Mouse (Mus musculus) CH12.LX (cell line): Measurements from ENCODE around the gene Vps53. TPM values are rescaled to one million over a fixed set of nuclear protein-coding genes. Genes with fewer than 3 reads are reported as not detected.

Experiments used
- DNase-seq: peaks from one replicate; pipeline ENCODE4 v3.0.0-alpha.2; 2013; ENCODE audit errors: extremely low read depth
- H3K27ac ChIP-seq: 2 replicates; pipeline ENCODE4 v1.5.1; 2012; ENCODE audit warnings: low read depth, mild to moderate bottlenecking, control low read depth, moderate library complexity; ENCODE audit not compliant: insufficient read depth
- H3K27me3 ChIP-seq: replicated peaks from 2 replicates; pipeline ENCODE3; 2012; ENCODE audit warnings: inconsistent platforms
- H3K36me3 ChIP-seq, 2 experiments: replicated peaks in 1 of 2; 2 replicates each; pipeline versions ENCODE3 to v1.6.1; 2012; ENCODE audit warnings: inconsistent platforms in 1 of 2, low read length in 1 of 2, mild to moderate bottlenecking in 1 of 2, mixed read lengths in 1 of 2, moderate library complexity in 1 of 2; ENCODE audit not compliant: control insufficient read depth in 1 of 2, insufficient read depth in 1 of 2
- H3K4me1 ChIP-seq, 2 experiments: 2 replicates each; pipeline ENCODE4 v1.6.1; 2012; ENCODE audit warnings: inconsistent platforms in 1 of 2, moderate library complexity in 1 of 2; ENCODE audit not compliant: insufficient read depth in 2 of 2, control insufficient read depth in 1 of 2
- H3K4me2 ChIP-seq: 2 replicates; pipeline ENCODE4 v1.6.1; 2012; ENCODE audit warnings: low read depth, mild to moderate bottlenecking, control low read depth; ENCODE audit not compliant: poor library complexity, insufficient read depth, severe bottlenecking
- H3K4me3 ChIP-seq, 3 experiments: fragments of 150-350 bp in 1 of 3; sonication (generic) in 1 of 3; replicated peaks in 1 of 3; 2 replicates each; pipeline versions ENCODE3 to v1.5.1; 2011 to 2012; ENCODE audit warnings: low read depth in 2 of 3, low read length in 2 of 3, mild to moderate bottlenecking in 2 of 3, moderate library complexity in 2 of 3, control low read depth in 1 of 3, improper control_type of control experiment in 1 of 3, inconsistent platforms in 1 of 3, mixed read lengths in 1 of 3; ENCODE audit not compliant: poor library complexity in 1 of 3
- H3K79me2 ChIP-seq: replicated peaks from 2 replicates; pipeline ENCODE4 v1.6.1; 2012; ENCODE audit warnings: mild to moderate bottlenecking, moderate library complexity; ENCODE audit not compliant: control insufficient read depth, poor library complexity, insufficient read depth, severe bottlenecking; ENCODE audit errors: extremely low read depth
- H3K9ac ChIP-seq: 2 replicates; pipeline ENCODE4 v1.6.1; 2012; ENCODE audit warnings: low read depth, mild to moderate bottlenecking, control low read depth, moderate library complexity; ENCODE audit not compliant: insufficient read depth
- H3K9me3 ChIP-seq: replicated peaks from 2 replicates; pipeline ENCODE3; 2012; ENCODE audit warnings: low read length, inconsistent platforms, mixed read lengths
- BHLHE40 ChIP-seq: IDR thresholded peaks from 2 replicates; pipeline ENCODE4 v1.6.1; 2011; ENCODE audit warnings: mild to moderate bottlenecking, low read depth, low read length, improper control_type of control experiment
- CHD1 ChIP-seq: IDR thresholded peaks from 2 replicates; pipeline ENCODE4 v1.6.1; 2012; ENCODE audit warnings: low read depth, low read length, improper control_type of control experiment, inconsistent platforms
- CHD2 ChIP-seq: IDR thresholded peaks from 2 replicates; pipeline ENCODE4 v1.6.1; 2011; ENCODE audit warnings: low read length, improper control_type of control experiment
- CTCF ChIP-seq, 2 experiments: IDR thresholded peaks in 1 of 2; conservative IDR thresholded peaks in 1 of 2; 2 replicates each; pipeline ENCODE4 v1.5.1; 2011 to 2012; ENCODE audit warnings: low read depth in 2 of 2, low read length in 2 of 2, improper control_type of control experiment in 1 of 2, inconsistent platforms in 1 of 2, mild to moderate bottlenecking in 1 of 2, moderate library complexity in 1 of 2
- E2F4 ChIP-seq: IDR thresholded peaks from 2 replicates; pipeline ENCODE4 v1.6.1; 2011; ENCODE audit warnings: low read depth, low read length, improper control_type of control experiment; ENCODE audit not compliant: insufficient replicate concordance
- ETS1 ChIP-seq: conservative IDR thresholded peaks from 2 replicates; pipeline ENCODE4 v1.6.1; 2012; ENCODE audit warnings: low read depth, mild to moderate bottlenecking, inconsistent platforms, low read length, improper control_type of control experiment, moderate library complexity
- GABPA ChIP-seq: IDR thresholded peaks from 2 replicates; pipeline ENCODE4 v1.6.1; 2012; ENCODE audit warnings: low read depth, low read length, improper control_type of control experiment, inconsistent platforms; ENCODE audit not compliant: insufficient replicate concordance
- HCFC1 ChIP-seq: IDR thresholded peaks from 2 replicates; pipeline ENCODE4 v1.6.1; 2012; ENCODE audit warnings: low read depth, mild to moderate bottlenecking, inconsistent platforms, low read length, improper control_type of control experiment
- IRF4 ChIP-seq: IDR thresholded peaks from 2 replicates; pipeline ENCODE4 v1.6.1; 2014; ENCODE audit warnings: low read depth, mild to moderate bottlenecking, inconsistent platforms, low read length, improper control_type of control experiment
- MAX ChIP-seq: IDR thresholded peaks from 2 replicates; pipeline ENCODE4 v1.6.1; 2011; ENCODE audit warnings: low read length, improper control_type of control experiment
- MXI1 ChIP-seq: IDR thresholded peaks from 2 replicates; pipeline ENCODE4 v1.6.1; 2011; ENCODE audit warnings: mild to moderate bottlenecking, low read depth, low read length, improper control_type of control experiment
- MYC ChIP-seq: IDR thresholded peaks from 2 replicates; pipeline ENCODE4 v1.6.1; 2011; ENCODE audit warnings: low read depth, mild to moderate bottlenecking, improper control_type of control experiment, low read length
- NELFE ChIP-seq: IDR thresholded peaks from 2 replicates; pipeline ENCODE4 v1.6.1; 2011; ENCODE audit warnings: low read depth, low read length, improper control_type of control experiment
- PAX5 ChIP-seq: IDR thresholded peaks from 2 replicates; pipeline ENCODE4 v1.6.1; 2012; ENCODE audit warnings: low read length, inconsistent platforms, mixed read lengths
- POLR2AphosphoS2 ChIP-seq: IDR thresholded peaks from 2 replicates; pipeline ENCODE4 v1.6.1; 2011; ENCODE audit warnings: low read depth, low read length, improper control_type of control experiment
- SIN3A ChIP-seq: IDR thresholded peaks from 2 replicates; pipeline ENCODE4 v1.6.1; 2012; ENCODE audit warnings: low read length, improper control_type of control experiment, inconsistent platforms
- TCF12 ChIP-seq: IDR thresholded peaks from 2 replicates; pipeline ENCODE4 v1.6.1; 2014; ENCODE audit warnings: low read depth, mild to moderate bottlenecking, inconsistent platforms, low read length, improper control_type of control experiment
- UBTF ChIP-seq: IDR thresholded peaks from 2 replicates; pipeline ENCODE4 v1.6.1; 2012; ENCODE audit warnings: low read depth, mild to moderate bottlenecking, inconsistent platforms, low read length, improper control_type of control experiment, moderate library complexity
- USF1 ChIP-seq: IDR thresholded peaks from 2 replicates; pipeline ENCODE4 v1.6.1; 2014; ENCODE audit warnings: low read depth, mild to moderate bottlenecking, inconsistent platforms, low read length, improper control_type of control experiment
- USF2 ChIP-seq: conservative IDR thresholded peaks from 2 replicates; pipeline ENCODE4 v1.6.1; 2011; ENCODE audit warnings: low read depth, low read length, improper control_type of control experiment
- ZC3H11A ChIP-seq: IDR thresholded peaks from 2 replicates; pipeline ENCODE4 v1.6.1; 2012; ENCODE audit warnings: low read depth, mild to moderate bottlenecking, inconsistent platforms, low read length, improper control_type of control experiment
- ZMIZ1 ChIP-seq: IDR thresholded peaks from 2 replicates; pipeline ENCODE4 v1.6.1; 2012; ENCODE audit warnings: low read depth, mild to moderate bottlenecking, inconsistent platforms, low read length, improper control_type of control experiment
- dilution Hi-C: fragments of 300-500 bp; cut with MboI; formaldehyde crosslinking; loops from 2 replicates; pipeline ENCODE4 v1.14.3; 2020; ENCODE audit warnings: low sequenced_read_pairs; ENCODE audit not compliant: extremely low pct_unique_long_range_greater_than_20kb, extremely low pct_ligation_motif_present
- in situ Hi-C: fragments of 300-500 bp; cut with MboI; formaldehyde crosslinking; loops from 3 replicates; pipeline ENCODE4 v1.14.3; 2019; ENCODE audit warnings: low sequenced_read_pairs, low pct_ligation_motif_present, low pct_unique_long_range_greater_than_20kb, mixed read lengths
- polyA plus RNA-seq: library from polyadenylated mRNA; unstranded; fragments of >175 nt; gene quantifications from 2 replicates; pipeline ENCODE4 v1.2.1, GENCODE M21; 2012; ENCODE audit warnings: low read depth; ENCODE audit not compliant: insufficient read length
- total RNA-seq, 2 experiments: library from RNA; depleted of rRNA; stranded (reverse); fragments of 300-350 nt in 1 of 2; fragments of >200 nt in 1 of 2; gene quantifications; 2 replicates each; pipeline ENCODE4 v1.2.3; 2012 to 2014

Gene Vps53
- total and polyA plus RNA-seq, 3 experiments: 56.1 to 70.7 (median 62.2) TPM

GRCm38 (mm10) chr11:76037581-76038294, 141.7 kb downstream of the Vps53 start:
- no peaks in the 10 kb centered on the region for H3K36me3 ChIP-seq
- DNase-seq: no peak
- in situ Hi-C loops: no loop called here
- no peaks in the 10 kb centered on the region for H3K9me3 ChIP-seq
- H3K79me2 ChIP-seq: no peaks in the 10 kb centered on the region
- no peak overlapping the region for H3K4me2 ChIP-seq
- dilution Hi-C loops: no loop called here
- H3K4me1 ChIP-seq: no peaks in the 10 kb centered on the region
- TF ChIP-seq ZC3H11A: no peak
- no peak for TF ChIP-seq USF1
- no peak for TF ChIP-seq NELFE
- no peak for TF ChIP-seq ZMIZ1
- no peak for TF ChIP-seq MYC
- TF ChIP-seq IRF4: no peak
- TF ChIP-seq CHD1: no peak
- TF ChIP-seq POLR2AphosphoS2: no peak
- TF ChIP-seq UBTF: no peak
- TF ChIP-seq BHLHE40: no peak
- no peak for TF ChIP-seq HCFC1
- no peak for TF ChIP-seq MXI1
- TF ChIP-seq E2F4: no peak
- no peak for TF ChIP-seq PAX5
- no peak overlapping the region for H3K9ac ChIP-seq
- no peak overlapping the region for H3K4me3 ChIP-seq
- H3K27me3 ChIP-seq: peaks cover 7% of the 10 kb centered on the region
- H3K27ac ChIP-seq: no peak overlapping the region

- no peak for TF ChIP-seq MAX
- no peak for TF ChIP-seq SIN3A
- TF ChIP-seq UBTF: no peak
- no peak for TF ChIP-seq ETS1
- no peak for TF ChIP-seq ZMIZ1
- TF ChIP-seq USF1: no peak
- TF ChIP-seq TCF12: no peak
- no peak for TF ChIP-seq CTCF (conservative IDR thresholded peaks at IDR 0.05 in 1 of 2, IDR thresholded peaks at IDR 0.05 in 1 of 2; ENCODE audit: low read depth in 2 of 2, low read length in 2 of 2)
- TF ChIP-seq CHD2: no peak
- no peak for TF ChIP-seq USF2
- TF ChIP-seq IRF4: no peak
- no peak for TF ChIP-seq NELFE
- TF ChIP-seq GABPA: no peak
- TF ChIP-seq, all 38 proteins: peak for 0
- Histone ChIP-seq H3K9ac (no peak overlapping the region), H3K36me3 (no peaks in the 10 kb centered on the region), H3K9me3 (no peaks in the 10 kb centered on the region), H3K27me3 (peaks cover 32% of the 10 kb centered on the region), H3K4me1 (no peaks in the 10 kb centered on the region), H3K79me2 (no peaks in the 10 kb centered on the region), H3K4me3 (no peak overlapping the region), H3K4me2 (no peak overlapping the region), H3K27ac (no peak overlapping the region)
- DNase-seq: no peak
- in situ Hi-C loops: no loop called here
- dilution Hi-C loops: no loop called here
These were observed 144.3 kb downstream of the Vps53 start for GRCm38 (mm10) chr11:76035182-76035581.
